Mouse (Mus musculus) small intestine, adult 2 months (tissue): ENCODE results near the gene Prkab1.

ENCODE experiments used
- CTCF ChIP-seq: fragments of 200-500 bp; IDR thresholded peaks from 2 replicates; pipeline ENCODE4 v1.5.1; 2012; ENCODE audit warnings: low read depth, mild to moderate bottlenecking, control low read depth, inconsistent platforms, low read length, moderate library complexity, mixed read lengths; ENCODE audit not compliant: insufficient replicate concordance, insufficient read length; ENCODE audit errors: extremely low read depth
- POLR2A ChIP-seq: fragments of 200-500 bp; IDR thresholded peaks from 2 replicates; pipeline ENCODE4 v1.6.1; 2012; ENCODE audit warnings: low read depth, mild to moderate bottlenecking, control low read depth, inconsistent platforms, low read length, moderate library complexity

GRCm38 (mm10) chr5:115980537-115980936, 43.8 kb downstream of the Prkab1 start:
- TF ChIP-seq CTCF = no peak
- no peak for TF ChIP-seq POLR2A
